ENCODE assay signal across 8 mouse cellular contexts in genomic region chr17:33920282-33921097, GRCm38 (mm10). TPM values are rescaled to one million over a fixed set of nuclear protein-coding genes. Genes with fewer than 3 reads are reported as not detected.
DNase-seq lines count a peak whose midpoint lies in the region; ATAC-seq and TF ChIP-seq lines count a peak whose summit lies in the region.

No protein-coding gene starts in this region.

- peaks cover 1% of the 10 kb centered on the region for H3K4me1 ChIP-seq in ES-Bruce4 (ENCODE audit: control insufficient read depth, insufficient read depth, low read length)
- peaks cover 15% of the 10 kb centered on the region for H3K4me1 ChIP-seq in forebrain, embryonic 11.5 days (replicated peaks; ENCODE audit: control insufficient read depth, insufficient read depth, low read length)
- H3K4me1 ChIP-seq in heart, postnatal 0 days (ENCODE audit: control insufficient read depth, insufficient read depth): peaks cover 5% of the 10 kb centered on the region; the same call in 1 of the 2 replicates
- peaks cover 16% of the 10 kb centered on the region for H3K4me1 ChIP-seq in lung, embryonic 16.5 days (replicated peaks; ENCODE audit: control insufficient read depth, insufficient read depth, low read length)

- peak overlapping the region; percentile 76 for H3K4me3 ChIP-seq in ES-Bruce4 (ENCODE audit: low read depth, low read length)
- H3K4me3 ChIP-seq in forebrain, embryonic 11.5 days (ENCODE audit: low read depth, low read length): peak overlapping the region; percentile 47
- H3K4me3 ChIP-seq in heart, postnatal 0 days (ENCODE audit: low read depth, low read length): peak overlapping the region; percentile 66
- H3K4me3 ChIP-seq in lung, embryonic 16.5 days (ENCODE audit: low read length): peak overlapping the region; percentile 84

- H3K9me3 ChIP-seq in ES-Bruce4 (replicated peaks; ENCODE audit: control insufficient read depth, insufficient read depth, low read length, poor library complexity, severe bottlenecking): no peaks in the 10 kb centered on the region
- no peaks in the 10 kb centered on the region for H3K9me3 ChIP-seq in forebrain, embryonic 11.5 days (ENCODE audit: control insufficient read depth, low read length)
- no peaks in the 10 kb centered on the region for H3K9me3 ChIP-seq in heart, postnatal 0 days (replicated peaks; ENCODE audit: control insufficient read depth, low read length)
- H3K9me3 ChIP-seq in lung, embryonic 16.5 days (ENCODE audit: control insufficient read depth, low read length): no peaks in the 10 kb centered on the region

- H3K27me3 ChIP-seq in ES-Bruce4 (ENCODE audit: control insufficient read depth, insufficient read depth, low read length, poor library complexity, severe bottlenecking): no peaks in the 10 kb centered on the region
- H3K27me3 ChIP-seq in forebrain, embryonic 11.5 days (ENCODE audit: control insufficient read depth, insufficient read depth, low read length): no peaks in the 10 kb centered on the region
- no peaks in the 10 kb centered on the region for H3K27me3 ChIP-seq in heart, postnatal 0 days (ENCODE audit: control insufficient read depth, insufficient read depth, low read length)
- no peaks in the 10 kb centered on the region for H3K27me3 ChIP-seq in lung, embryonic 16.5 days (ENCODE audit: control insufficient read depth, insufficient read depth, low read depth, low read length)

- H3K27ac ChIP-seq in ES-Bruce4 (ENCODE audit: insufficient read depth, low read length): no peak overlapping the region
- peak overlapping the region; percentile 6; the same call in 1 of the 2 replicates for H3K27ac ChIP-seq in forebrain, embryonic 11.5 days (ENCODE audit: low read depth, low read length)
- H3K27ac ChIP-seq in heart, postnatal 0 days (ENCODE audit: low read depth): peak overlapping the region; percentile 73
- H3K27ac ChIP-seq in lung, embryonic 16.5 days (ENCODE audit: low read length): peak overlapping the region; percentile 88

- H3K9ac ChIP-seq in ES-Bruce4 (ENCODE audit: low read depth, poor library complexity, severe bottlenecking): peak overlapping the region; percentile 57
- peak overlapping the region; percentile 68 for H3K9ac ChIP-seq in forebrain, embryonic 11.5 days (ENCODE audit: low read length)
- H3K9ac ChIP-seq in heart, postnatal 0 days (replicated peaks; ENCODE audit: low read depth, low read length): peak overlapping the region; percentile 59
- H3K9ac ChIP-seq in lung, embryonic 16.5 days (ENCODE audit: low read length): peak overlapping the region; percentile 88

- TF ChIP-seq CTCF in ES-Bruce4 (IDR thresholded peaks at IDR 0.05; ENCODE audit: low read depth, low read length): peak; percentile 90
- TF ChIP-seq CTCF in heart, postnatal 0 days (IDR thresholded peaks at IDR 0.05; ENCODE audit: low read depth): peak; percentile 85

- ATAC-seq in forebrain, embryonic 11.5 days (replicated peaks; ENCODE audit: low FRiP score): peak; percentile 50
- ATAC-seq in heart, postnatal 0 days (ENCODE audit: insufficient read depth, low read depth): peak; percentile 12; the same call in 1 of the 2 replicates
- ATAC-seq in lung, embryonic 16.5 days (ENCODE audit: low read depth): peak; percentile 59

- WGBS in forebrain, embryonic 11.5 days: under 1% methylated on average over 36 of the region's 36 CpGs
- 1% methylated on average over 36 of the region's 36 CpGs for WGBS in heart, postnatal 0 days
- WGBS in lung, embryonic 16.5 days: under 1% methylated on average over 36 of the region's 36 CpGs

- TF ChIP-seq EP300 in ES-Bruce4 (IDR thresholded peaks at IDR 0.05; ENCODE audit: insufficient read depth, low read depth, low read length): 0 out of 2 replicates have a peak, but pooled peaks have one; percentile 36
- TF ChIP-seq EP300 in heart, postnatal 0 days (IDR thresholded peaks at IDR 0.05; ENCODE audit: low read depth): no peak

- peak; percentile 88 for DNase-seq in c-Kit-positive CD71-positive TER-119-positive erythroid progenitor cells, embryonic 14.5 days (ENCODE audit: low spot score)
- DNase-seq in forebrain, embryonic 11.5 days (ENCODE audit: low spot score): peak; percentile 89
- DNase-seq in heart, postnatal 0 days (ENCODE audit: low spot score): peak; percentile 70
- DNase-seq in kidney, postnatal 36 days: peak; percentile 89 to 96
- DNase-seq in ovary, adult 18-20 months (ENCODE audit: low spot score): peak; percentile 78
- DNase-seq in thymus, postnatal 14 days: peak; percentile 90

- H3K36me3 ChIP-seq in ES-Bruce4 (ENCODE audit: control insufficient read depth, insufficient read depth, low read length, poor library complexity, severe bottlenecking): no peaks in the 10 kb centered on the region
- no peaks in the 10 kb centered on the region for H3K36me3 ChIP-seq in forebrain, embryonic 11.5 days (ENCODE audit: control insufficient read depth, insufficient read depth, low read length)
- 0 out of 2 replicates have a peak, but pooled peaks cover 3% of the 10 kb centered on the region for H3K36me3 ChIP-seq in heart, postnatal 0 days (replicated peaks; ENCODE audit: control insufficient read depth, insufficient read depth, low read length)
- H3K36me3 ChIP-seq in lung, embryonic 16.5 days (ENCODE audit: control insufficient read depth, insufficient read depth, low read length): peaks cover 13% of the 10 kb centered on the region

- TF ChIP-seq POLR2A in ES-Bruce4 (IDR thresholded peaks at IDR 0.05; ENCODE audit: insufficient read depth, low read length): no peak

- peak overlapping the region; percentile 89 for H3K4me2 ChIP-seq in forebrain, embryonic 11.5 days (ENCODE audit: low read depth, low read length, severe bottlenecking)
- H3K4me2 ChIP-seq in heart, postnatal 0 days (ENCODE audit: low read depth, low read length): peak overlapping the region; percentile 94
- peak overlapping the region; percentile 98 for H3K4me2 ChIP-seq in lung, embryonic 16.5 days (ENCODE audit: low read depth, low read length)

RNA-seq across cellular contexts. Expression of gene Zbtb22, which starts 4.8 kb away (rescaled TPM):
- 14.8 and 20.7 TPM in 2 replicates for polyA plus RNA-seq in ES-Bruce4 (2011; ENCODE audit: insufficient read depth, insufficient read length, low read depth, missing spikeins)
- 13.0 and 14.9 TPM in 2 replicates for polyA plus RNA-seq in forebrain, embryonic 11.5 days (2014; fragmentation: Nextera tagmentation; extraction: Ambion mirVana)
- total RNA-seq in heart, postnatal 0 days (2014; rRNA removed; ENCODE audit: low replicate concordance): 29.1 and 42.9 TPM in 2 replicates
- polyA plus RNA-seq in heart, postnatal 0 days (2015; fragmentation: Nextera tagmentation; extraction: Ambion mirVana): 10.1 and 12.0 TPM in 2 replicates
- 17.8 and 18.7 TPM in 2 replicates for polyA plus RNA-seq in lung, embryonic 16.5 days (2015; fragmentation: Nextera tagmentation; extraction: Ambion mirVana)

RNA-seq across cellular contexts. Expression of gene Tapbp, which starts 4.8 kb away (rescaled TPM):
- 81.0 and 97.3 TPM in 2 replicates for polyA plus RNA-seq in ES-Bruce4 (2011; ENCODE audit: insufficient read depth, insufficient read length, low read depth, missing spikeins)
- polyA plus RNA-seq in forebrain, embryonic 11.5 days (2014; fragmentation: Nextera tagmentation; extraction: Ambion mirVana): 13.9 and 15.5 TPM in 2 replicates
- total RNA-seq in heart, postnatal 0 days (2014; rRNA removed; ENCODE audit: low replicate concordance): 50.9 and 84.1 TPM in 2 replicates
- 47.6 and 51.3 TPM in 2 replicates for polyA plus RNA-seq in heart, postnatal 0 days (2015; fragmentation: Nextera tagmentation; extraction: Ambion mirVana)
- 57.7 and 70.8 TPM in 2 replicates for polyA plus RNA-seq in lung, embryonic 16.5 days (2015; fragmentation: Nextera tagmentation; extraction: Ambion mirVana)

RNA-seq across cellular contexts. Expression of gene Rgl2, which starts 8.9 kb away (rescaled TPM):
- polyA plus RNA-seq in ES-Bruce4 (2011; ENCODE audit: insufficient read depth, insufficient read length, low read depth, missing spikeins): 34.7 and 37.5 TPM in 2 replicates
- polyA plus RNA-seq in forebrain, embryonic 11.5 days (2014; fragmentation: Nextera tagmentation; extraction: Ambion mirVana): 48.0 and 51.5 TPM in 2 replicates
- total RNA-seq in heart, postnatal 0 days (2014; rRNA removed; ENCODE audit: low replicate concordance): 63.1 and 144 TPM in 2 replicates
- 21.1 and 21.9 TPM in 2 replicates for polyA plus RNA-seq in heart, postnatal 0 days (2015; fragmentation: Nextera tagmentation; extraction: Ambion mirVana)
- 49.5 and 51.7 TPM in 2 replicates for polyA plus RNA-seq in lung, embryonic 16.5 days (2015; fragmentation: Nextera tagmentation; extraction: Ambion mirVana)

RNA-seq across cellular contexts. Expression of gene Daxx, which starts 11.3 kb away (rescaled TPM):
- polyA plus RNA-seq in ES-Bruce4 (2011; ENCODE audit: insufficient read depth, insufficient read length, low read depth, missing spikeins): 40.2 and 42.3 TPM in 2 replicates
- polyA plus RNA-seq in forebrain, embryonic 11.5 days (2014; fragmentation: Nextera tagmentation; extraction: Ambion mirVana): 68.2 and 73.8 TPM in 2 replicates
- 15.2 and 19.3 TPM in 2 replicates for total RNA-seq in heart, postnatal 0 days (2014; rRNA removed; ENCODE audit: low replicate concordance)
- polyA plus RNA-seq in heart, postnatal 0 days (2015; fragmentation: Nextera tagmentation; extraction: Ambion mirVana): 18.0 and 20.0 TPM in 2 replicates
- polyA plus RNA-seq in lung, embryonic 16.5 days (2015; fragmentation: Nextera tagmentation; extraction: Ambion mirVana): 44.1 and 50.6 TPM in 2 replicates

RNA-seq across cellular contexts. Expression of gene Platr17, which starts 15.6 kb away (rescaled TPM):
- polyA plus RNA-seq in ES-Bruce4 (2011; ENCODE audit: insufficient read depth, insufficient read length, low read depth, missing spikeins): 16.7 and 19.1 TPM in 2 replicates
- polyA plus RNA-seq in forebrain, embryonic 11.5 days (2014; fragmentation: Nextera tagmentation; extraction: Ambion mirVana): 0.24 TPM in 1 of 2 replicates, not detected in the other
- not detected in 2 replicates for total RNA-seq in heart, postnatal 0 days (2014; rRNA removed; ENCODE audit: low replicate concordance)
- not detected in 2 replicates for polyA plus RNA-seq in heart, postnatal 0 days (2015; fragmentation: Nextera tagmentation; extraction: Ambion mirVana)
- polyA plus RNA-seq in lung, embryonic 16.5 days (2015; fragmentation: Nextera tagmentation; extraction: Ambion mirVana): 0.26 TPM in 1 of 2 replicates, not detected in the other
